Mouse (Mus musculus) adrenal gland, adult 18-20 months (tissue): ENCODE data around the gene Ndufc2. TPM values are rescaled to one million over a fixed set of nuclear protein-coding genes. Genes with fewer than 3 reads are reported as not detected.

ENCODE experiments used
- DNase-seq, 2 experiments: peaks; one replicate each; pipeline ENCODE4 v3.0.0; 2021 to 2022; ENCODE audit warnings: low spot score in 2 of 2
- total RNA-seq, 2 experiments: library from RNA; stranded (reverse); gene quantifications; 1 replicate in 1 of 2; 2 replicates in 1 of 2; pipeline ENCODE4 v1.2.3; 2021

The Ndufc2 gene
- total RNA-seq, 2 experiments from 2014 or later = 276 to 365 TPM

DNA sequence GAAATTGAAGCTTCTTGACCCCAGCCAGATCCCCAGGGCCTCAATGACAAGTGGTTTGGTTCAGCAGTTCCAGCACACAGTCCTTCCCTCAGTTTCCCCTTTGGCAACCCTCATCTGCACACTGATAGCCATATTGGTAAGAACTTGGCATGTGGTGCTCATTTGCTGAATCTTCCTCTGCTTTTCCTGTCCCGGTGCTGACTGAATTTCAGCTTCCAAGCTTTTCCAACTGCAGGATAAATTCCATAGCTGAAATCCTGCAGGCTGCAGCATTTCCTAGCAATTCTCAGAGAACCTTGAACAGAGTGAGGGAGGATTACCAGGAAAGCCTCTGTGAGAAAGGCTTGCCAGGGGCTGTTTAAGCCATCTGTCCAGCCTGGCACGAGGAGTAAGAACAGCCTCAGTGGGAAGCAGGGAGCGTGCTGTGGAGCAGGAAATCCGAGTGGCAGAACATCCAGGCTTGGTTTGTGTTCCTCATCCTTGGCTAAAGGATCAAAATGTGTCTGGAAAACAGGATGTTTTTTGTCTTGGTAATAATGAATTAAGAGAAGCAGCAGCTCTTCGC lies 12.9 kb upstream of the Ndufc2 start:
- DNase-seq = no peak

DNA sequence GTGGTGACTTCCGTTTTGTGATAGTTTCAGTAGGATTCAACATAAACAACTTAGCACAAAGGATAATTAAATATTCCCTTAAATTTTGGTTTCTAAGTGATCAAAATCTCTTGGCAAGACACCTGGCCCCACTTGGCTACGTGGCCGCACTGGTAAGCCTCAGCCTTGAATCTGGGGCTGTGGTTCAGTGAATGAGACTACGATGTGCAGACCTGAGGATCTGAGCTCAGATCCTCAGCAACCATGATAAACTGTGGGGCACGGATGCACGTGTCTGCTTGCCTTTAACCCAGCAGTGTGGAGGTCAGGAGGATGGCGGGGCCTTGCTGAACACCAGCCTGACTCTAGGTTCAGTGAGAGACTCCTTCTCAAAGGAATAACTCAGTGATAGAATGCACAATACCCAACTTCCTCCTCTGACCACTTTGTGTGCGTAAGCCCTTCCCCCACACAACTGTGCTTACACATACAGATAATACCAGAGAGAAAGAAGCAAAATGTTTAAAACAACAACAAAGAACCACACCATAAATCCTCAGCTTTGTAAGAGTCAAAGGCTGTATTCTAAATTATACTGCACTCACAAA lies 12.1 kb upstream of the Ndufc2 start:
- DNase-seq = no peak

DNA sequence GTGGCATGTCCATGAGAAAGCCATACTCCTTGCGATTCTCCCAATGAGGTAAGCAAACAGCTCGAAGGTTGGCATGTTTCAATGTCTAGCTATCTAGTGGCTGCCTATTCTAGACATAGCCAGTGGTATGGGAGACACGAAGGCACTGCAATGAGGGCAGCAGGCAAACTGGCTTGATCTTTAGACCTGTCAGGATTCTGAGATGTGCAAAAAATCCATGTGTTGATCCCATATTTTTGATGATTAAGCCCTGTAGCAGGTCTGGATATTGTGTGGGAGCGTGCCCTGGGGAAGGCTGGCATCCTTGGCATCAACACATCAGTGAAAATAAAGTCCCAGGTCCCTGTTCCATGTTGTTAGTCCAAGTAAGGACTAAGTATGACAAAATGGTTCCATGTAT lies 11.3 kb upstream of the Ndufc2 start:
- DNase-seq = no peak

DNA sequence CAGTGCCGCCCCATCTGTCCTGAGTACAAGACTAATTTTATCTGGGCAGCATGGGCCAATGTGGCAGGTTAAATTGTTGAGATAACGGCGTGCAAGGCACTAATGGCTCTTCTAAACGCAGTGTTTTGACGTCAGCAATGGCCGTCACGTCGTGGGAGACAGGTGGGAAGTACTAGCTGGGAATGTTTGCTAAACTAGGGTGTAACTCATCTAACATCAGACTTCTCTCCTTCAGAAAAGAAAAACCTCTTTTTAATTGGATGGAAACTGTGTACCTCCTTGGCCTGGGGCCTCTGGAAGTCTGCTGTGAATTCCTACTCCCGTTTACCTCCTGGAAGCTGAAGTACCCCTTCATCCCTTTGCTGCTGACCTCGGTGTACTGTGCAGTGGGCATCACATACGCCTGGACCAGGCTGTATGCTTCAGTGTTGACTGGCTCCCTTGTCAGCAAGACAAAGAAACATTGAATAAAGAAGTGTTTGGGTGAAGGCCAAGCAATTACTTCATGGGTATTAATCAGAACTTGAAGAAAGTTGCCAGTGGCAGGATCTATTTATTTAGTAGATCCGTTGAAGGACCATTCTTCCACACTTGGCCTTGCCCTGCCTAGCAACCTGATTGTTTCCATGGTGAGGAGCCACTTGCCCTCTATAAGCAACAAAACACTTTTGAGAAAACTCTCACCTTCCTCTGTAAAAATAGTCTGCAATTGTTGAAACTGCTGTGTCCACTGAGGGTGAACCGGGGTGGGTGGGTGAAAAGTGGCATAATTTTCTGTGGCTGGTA lies 8.3 kb upstream of the Ndufc2 start:
- peak in 1 of 2 experiments; percentile 13 for DNase-seq

DNA sequence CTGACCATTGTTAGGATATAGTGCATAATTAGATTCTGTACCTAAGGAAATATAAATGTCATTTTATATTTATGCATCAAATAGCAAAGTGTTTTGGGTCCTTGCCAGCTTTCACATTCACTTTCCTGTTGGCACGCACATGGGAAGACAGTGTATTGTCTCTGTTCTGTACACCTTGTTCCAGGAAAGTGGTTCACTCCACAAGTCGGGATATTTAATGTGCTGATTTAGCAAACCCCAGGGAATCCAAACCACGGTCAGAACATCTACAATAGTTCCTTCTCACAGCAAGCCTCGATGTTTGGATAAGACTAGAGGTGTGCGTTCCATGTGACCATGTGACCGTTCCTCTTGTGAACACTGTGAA lies 7.7 kb upstream of the Ndufc2 start:
- DNase-seq = peak in 1 of 2 experiments; percentile 7

DNA sequence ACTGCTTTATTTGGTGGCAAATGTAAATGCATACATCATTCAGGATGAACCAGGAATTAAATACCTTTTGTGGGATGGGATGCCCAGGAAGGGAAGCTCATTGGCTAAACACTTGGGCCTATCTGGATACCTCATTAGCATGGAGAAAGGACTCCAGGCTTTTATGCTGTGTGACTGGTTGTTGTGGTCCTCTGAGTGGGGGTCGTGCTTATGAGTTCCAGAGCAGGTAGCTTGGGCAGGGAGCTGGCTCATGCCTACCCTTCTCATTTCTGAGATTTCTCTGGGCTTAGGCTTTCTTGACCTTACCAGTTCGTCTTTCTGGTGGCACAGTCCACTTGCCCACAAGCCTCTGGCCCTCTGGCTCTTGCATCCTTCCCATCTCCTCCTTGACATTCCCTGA lies 5.4 kb upstream of the Ndufc2 start:
- no peak for DNase-seq

DNA sequence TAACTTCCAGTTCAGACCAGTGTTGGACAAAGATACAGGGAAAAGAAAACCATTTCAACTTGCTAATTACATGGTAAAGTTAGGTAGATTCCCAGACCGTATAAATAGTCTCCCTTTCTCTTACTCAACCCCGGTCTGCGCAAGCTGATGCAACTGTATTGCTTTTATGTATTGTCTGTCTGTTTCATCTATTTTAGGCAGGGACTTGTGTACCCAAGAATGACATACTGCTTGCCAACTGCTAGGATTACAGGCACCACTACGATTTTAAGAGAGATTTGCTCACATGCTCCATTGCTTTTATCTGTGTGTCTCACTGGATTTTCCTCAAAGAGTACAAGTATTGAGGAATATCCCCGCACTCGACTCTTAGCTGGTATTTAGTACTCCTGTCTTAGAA lies 860 bp upstream of the Ndufc2 start:
- DNase-seq = no peak

DNA sequence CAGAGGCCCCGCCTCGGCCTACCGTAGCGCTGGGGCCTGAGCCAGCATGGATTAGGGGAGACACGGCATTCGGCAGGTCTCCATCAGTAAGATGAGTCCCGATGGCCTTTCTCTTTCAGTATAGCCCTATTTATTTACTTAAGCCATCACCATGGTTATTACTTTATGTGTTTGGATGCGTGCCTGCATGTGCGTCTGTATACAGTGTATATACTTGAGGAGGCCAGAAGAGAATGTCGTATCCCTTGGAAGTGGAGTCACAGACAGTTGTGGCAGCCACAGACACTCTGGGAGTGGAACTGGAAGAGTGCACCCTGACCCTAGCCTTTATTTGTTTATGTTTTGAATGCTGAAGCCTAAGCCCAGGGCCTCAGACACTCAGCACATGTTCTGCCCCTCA lies 7.3 kb downstream of the Ndufc2 start:
- no peak for DNase-seq

DNA sequence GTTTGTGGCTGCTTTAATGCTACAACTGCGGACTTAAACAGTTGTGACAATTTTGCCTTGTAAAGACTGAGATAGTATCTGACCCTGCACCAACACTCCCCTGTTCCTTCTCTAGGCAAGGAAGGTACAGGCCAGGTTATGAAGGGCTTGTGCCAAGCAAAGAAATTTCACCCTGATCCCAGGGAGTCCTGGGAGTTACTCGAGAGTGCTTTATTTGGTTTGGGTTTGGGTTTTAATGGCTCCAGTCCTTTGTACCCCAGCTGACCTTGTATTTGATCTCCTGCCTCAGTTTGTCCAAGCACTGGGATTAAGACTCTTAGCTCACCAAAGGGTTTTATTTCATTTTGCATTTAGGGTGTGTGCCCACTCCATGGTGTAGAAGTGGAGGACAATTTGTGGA lies 11.3 kb downstream of the Ndufc2 start:
- DNase-seq = no peak

DNA sequence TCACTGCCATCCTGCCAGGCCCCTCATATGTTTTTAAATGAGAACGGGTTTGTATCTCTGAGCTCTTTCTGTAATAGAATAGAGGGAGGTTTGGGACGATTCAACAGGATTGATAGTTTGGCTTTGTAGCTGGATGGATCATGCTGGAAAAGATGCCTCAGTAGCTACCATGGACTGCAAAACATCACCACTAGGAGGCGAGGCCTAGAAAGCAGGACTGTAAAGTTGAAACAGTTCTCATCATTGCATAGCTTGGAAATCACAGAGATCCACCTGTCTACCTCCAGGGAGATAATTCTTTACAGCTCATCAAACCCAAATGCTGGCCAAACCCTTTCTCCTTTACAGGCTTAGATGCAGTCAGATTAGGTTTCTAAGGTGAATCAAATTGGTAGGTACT lies 11.8 kb downstream of the Ndufc2 start:
- DNase-seq = no peak

DNA sequence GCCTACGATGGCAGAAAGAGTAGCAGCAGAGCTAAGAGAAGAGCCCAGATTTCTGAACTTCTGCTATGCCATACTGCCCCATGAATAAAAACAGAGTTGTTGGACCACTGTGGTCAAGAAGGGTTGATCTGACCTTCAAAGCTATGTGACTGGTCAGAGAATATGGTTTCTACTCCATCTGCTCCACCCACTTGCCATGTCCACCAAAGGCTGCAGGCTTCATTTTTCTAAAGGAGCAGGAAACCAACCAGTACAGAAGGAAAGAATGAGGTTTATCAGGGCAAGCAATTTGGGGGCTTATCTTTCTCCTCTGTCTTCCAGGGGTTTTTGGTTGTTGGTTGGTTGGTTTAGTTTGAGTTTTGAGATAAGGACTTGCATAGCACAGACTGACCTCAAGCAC lies 14.2 kb downstream of the Ndufc2 start:
- DNase-seq = no peak

DNA sequence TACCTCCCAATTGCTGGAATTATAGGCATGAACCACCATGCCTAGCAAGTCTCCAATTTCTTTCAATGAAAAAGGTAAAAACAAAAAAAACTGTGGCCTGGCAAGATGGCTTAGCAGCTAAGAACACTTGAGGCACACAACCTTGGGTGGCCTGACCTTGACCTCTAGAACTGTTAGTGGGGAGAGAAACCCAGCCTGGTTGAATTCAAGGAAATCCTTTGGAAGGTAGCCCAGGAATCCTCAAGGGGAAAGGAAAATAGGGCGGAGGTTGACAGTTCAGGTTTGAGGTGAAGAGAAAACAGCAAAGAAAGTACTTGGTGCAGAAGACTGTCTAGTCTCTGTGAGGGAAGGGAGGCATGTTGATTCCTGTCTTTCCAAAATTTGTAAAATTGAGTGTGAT lies 14.6 kb downstream of the Ndufc2 start:
- no peak for DNase-seq

DNA sequence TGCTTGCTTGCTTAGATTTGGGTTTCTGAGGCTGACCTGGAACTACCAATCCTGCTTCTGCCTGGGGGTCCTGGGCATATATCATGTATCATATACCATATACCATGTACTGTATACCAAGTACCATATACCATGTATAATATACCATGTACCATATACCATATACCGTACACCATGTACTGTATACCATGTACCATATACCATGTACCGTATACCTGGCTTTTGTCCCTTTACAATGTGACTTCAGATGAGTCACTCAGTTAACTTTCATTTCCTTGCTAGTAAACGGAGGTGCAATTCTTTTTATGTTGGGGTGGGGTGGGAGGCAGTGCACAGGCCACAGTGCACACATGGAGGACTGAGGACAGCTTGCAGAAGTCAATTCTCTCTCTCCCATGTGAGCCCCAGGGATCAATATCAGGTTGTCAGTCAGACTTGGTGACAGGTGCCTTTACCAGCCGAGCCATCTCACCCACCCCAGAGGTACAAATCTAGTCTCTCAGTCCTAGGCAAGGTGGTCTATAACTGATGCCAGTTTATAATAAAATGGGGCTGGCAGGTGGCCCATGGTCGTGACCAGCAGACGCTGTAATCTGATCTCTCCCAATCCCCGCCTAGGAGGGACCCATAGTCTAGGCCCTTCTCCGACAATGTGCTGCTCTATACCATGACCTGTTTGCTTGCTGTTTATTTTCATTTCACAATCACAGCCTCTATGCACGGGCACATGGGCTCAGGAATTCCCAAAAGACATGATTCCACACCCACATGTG lies 15.3 kb downstream of the Ndufc2 start:
- DNase-seq = no peak

DNA sequence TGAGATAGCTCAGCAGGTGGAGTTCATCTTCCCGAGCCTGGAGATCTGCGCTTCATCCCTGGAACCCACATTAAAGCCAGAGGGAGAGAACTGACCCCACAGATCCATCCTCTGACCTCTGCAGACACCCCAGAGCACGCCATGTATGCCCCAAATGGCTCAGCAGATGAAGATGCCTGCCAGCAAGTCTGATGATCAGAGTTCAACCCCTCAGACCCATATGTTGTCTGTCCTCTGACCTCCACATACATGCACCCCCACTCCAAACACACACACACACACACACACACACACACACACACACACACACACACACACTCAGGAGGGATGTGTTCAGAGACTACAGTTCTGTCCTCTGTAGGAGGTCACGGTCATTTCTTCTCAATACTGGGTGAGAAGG lies 16.7 kb downstream of the Ndufc2 start:
- DNase-seq = no peak

DNA sequence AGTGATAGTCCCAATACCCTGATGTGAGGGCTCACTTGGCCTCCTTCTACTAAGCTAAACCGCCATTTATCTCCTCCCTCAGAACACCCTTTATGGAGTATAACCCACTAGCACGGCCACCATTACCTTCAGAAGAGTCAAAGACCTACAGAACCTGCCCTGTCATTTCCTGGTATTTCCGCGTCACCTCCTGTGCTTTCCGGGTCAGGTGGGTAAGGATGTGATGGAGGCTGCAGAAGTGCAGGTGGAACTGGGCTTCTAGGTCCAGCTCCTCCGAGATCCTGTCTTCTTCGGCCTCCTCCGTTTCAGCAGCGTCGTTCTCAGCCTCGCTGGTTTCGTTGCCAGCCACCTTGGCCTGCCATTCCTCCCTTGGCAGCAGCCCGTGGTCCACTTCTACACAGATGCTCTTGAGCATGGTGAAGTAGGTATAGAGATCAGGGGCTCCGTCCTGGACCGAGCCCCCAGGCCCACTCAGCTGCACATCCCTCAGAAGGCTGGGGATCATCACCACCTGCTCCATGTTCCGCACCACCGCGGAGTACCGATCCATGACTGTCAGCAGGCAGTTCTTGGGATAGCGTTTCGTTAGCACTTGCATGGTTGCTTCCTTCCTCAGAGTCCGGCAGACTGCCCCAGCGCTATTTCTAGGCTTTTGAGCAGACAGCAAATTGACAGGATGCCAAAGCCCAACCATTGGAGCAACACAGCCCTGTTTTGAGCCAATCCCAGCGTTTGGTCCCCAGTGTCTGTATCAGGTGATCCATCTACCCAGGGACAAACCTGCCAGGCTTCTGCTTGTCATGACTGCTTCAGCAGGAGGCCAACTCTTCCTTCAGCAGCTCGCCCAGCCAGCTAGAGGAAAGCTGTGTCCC lies 17.3 kb downstream of the Ndufc2 start, which contains the start of gene Thrsp:
TSS of gene Thrsp (minus strand) at position 825 of the 872 bp plus-strand sequence.
- DNase-seq = peak; percentile 57 to 61

DNA sequence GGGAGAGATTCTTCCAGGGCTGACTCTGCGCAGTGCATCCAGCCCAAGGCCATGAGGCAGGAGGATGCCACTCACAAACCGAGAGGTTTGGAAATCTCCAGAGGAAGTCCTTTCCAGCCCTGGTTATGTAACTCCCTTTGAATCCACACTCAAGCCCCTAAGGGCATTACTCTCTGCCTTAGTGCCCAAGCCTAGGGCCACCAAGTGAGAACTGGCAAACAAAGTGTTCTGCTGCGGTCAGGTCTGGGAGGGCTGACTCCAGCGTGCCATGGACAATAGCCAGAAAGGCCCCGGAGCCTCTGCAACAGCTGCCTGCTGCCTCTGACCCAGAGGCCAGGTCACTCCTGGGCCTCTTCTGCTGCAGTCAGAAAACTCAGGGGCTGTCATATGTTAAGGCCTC lies 18.9 kb downstream of the Ndufc2 start:
- peak; percentile 40 to 43 for DNase-seq

DNA sequence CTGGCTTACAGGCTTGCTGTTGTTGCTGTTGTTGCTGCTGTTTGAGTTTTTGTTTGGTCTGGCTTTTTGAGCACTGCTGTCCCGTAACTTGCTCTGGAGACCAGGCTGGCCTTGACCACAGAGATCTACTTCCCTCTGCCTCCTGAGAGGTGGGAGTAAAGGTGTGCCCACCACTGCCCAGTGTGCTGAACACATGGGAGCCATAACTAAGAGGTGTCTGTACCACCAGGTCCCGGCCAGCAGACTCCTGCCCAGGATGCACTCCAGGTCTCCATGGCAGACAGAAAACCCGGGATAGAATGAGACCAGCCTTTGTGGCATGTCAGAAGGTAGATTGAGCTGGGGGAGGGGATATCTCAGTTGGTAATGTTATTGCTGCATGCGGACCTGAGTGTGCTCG lies 19.4 kb downstream of the Ndufc2 start:
- DNase-seq = no peak

DNA sequence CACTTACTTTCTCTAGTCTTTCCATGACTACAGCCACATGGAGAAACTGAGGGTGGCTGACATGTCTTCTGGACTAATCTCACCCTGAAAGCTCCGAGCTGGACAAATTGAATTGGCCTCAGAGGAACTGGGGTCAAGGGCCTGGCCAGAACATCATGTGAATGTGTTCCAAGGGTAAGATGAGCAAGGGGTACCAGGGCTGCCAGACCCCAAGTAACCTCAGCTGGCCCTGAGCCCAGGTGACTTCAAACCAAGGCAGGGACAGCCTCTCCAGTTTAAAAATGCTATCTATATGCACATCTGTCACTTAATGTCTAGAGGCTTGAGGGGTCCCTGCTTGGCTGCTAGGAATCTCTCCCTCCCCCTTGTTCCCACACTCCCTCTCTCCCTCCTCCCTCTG lies 20.6 kb downstream of the Ndufc2 start:
- no peak for DNase-seq

DNA sequence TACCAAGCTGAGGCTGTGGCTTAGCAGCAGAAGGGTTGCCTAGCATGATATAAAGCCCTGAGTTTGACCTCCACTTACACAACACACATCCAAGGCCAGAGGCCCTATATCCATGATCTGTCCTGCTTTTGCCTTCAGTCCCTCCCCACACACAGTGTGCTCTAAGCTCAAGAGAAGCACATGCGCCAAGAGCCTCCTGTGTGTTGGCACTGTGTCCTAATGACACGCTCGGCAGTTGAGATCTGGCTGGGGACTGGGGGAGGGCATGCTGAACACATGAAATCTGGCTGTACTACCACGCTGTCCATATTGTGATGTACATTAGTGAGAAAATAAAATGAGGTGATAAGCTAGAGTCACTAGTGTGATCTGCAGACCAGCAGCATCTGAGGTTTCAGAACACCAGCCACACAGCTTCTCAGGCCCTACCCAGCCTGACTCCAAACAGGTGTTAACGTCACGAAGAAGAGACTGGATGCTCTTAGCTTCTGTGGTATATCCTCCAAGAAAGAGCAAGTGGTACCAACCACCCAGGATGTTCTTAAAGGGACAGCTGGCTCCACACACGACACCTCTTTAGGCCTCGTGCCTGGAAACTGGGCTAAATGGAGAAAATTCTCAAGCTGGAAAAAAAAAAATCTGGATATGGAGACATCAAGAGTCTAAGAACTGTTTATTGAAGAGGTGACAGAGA lies 21.3 kb downstream of the Ndufc2 start:
- DNase-seq = peak; percentile 41 to 42

DNA sequence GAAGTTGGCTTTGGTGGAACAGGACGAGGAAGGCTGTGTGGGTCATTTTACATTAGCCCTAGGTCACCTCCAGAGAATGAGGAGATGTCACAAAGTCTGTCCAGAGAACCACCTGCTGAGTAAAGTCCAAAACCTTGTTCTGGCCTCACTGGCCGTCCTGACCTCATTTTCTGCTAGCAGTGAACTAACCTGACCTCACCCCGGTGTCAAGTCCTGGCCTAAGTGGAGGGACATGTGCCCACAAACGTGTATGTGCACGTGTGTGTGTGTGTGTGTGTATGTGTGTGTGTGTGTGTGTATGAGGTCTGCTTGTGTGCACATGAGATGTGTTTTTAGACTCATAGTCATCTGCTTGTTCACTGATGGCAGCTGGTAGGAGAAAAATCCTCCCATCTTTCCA lies 24.0 kb downstream of the Ndufc2 start:
- no peak for DNase-seq
